Mouse (Mus musculus): ENCODE data around the gene Rufy2.

Rufy2 gene

GRCm38 (mm10) chr10:62980039-62980954, at the start of gene Rufy2:
Gene Rufy2, plus strand, starts transcription at chr10:62980223.
- in situ Hi-C loops (cut with MboI; ENCODE audit: low pct_unique_long_range_greater_than_20kb in 1 of 2, low sequenced_read_pairs in 2 of 2, unreplicated experiment in 1 of 2), result loop anchor here in 1 of 2 experiments (10.0 kb wide), 1 partner anchor 85 kb away; the partner anchor contains the start of gene Pbld1

- in situ Hi-C loops (cut with MboI; ENCODE audit: low pct_unique_long_range_greater_than_20kb in 1 of 2, low sequenced_read_pairs in 2 of 2, unreplicated experiment in 1 of 2), result no loop called here
Observed at GRCm38 (mm10) chr10:62932381-62932780, 47.6 kb upstream of the Rufy2 start.

GRCm38 (mm10) chr10:62944975-62945580, 34.9 kb upstream of the Rufy2 start:
- in situ Hi-C loops (cut with MboI; ENCODE audit: low pct_unique_long_range_greater_than_20kb in 1 of 2, low sequenced_read_pairs in 2 of 2, unreplicated experiment in 1 of 2), result no loop called here

- in situ Hi-C loops (cut with MboI; ENCODE audit: low pct_unique_long_range_greater_than_20kb in 1 of 2, low sequenced_read_pairs in 2 of 2, unreplicated experiment in 1 of 2), result no loop called here
Observed at GRCm38 (mm10) chr10:62946738-62947471, 33.1 kb upstream of the Rufy2 start, which contains the start of gene Dna2. Gene Dna2, plus strand, starts transcription at chr10:62947026.

- in situ Hi-C loops (cut with MboI; ENCODE audit: low pct_unique_long_range_greater_than_20kb in 1 of 2, low sequenced_read_pairs in 2 of 2, unreplicated experiment in 1 of 2), result no loop called here
Observed at GRCm38 (mm10) chr10:62948551-62948950, 31.5 kb upstream of the Rufy2 start.

- in situ Hi-C loops (cut with MboI; ENCODE audit: low pct_unique_long_range_greater_than_20kb in 1 of 2, low sequenced_read_pairs in 2 of 2, unreplicated experiment in 1 of 2), result no loop called here
Observed at GRCm38 (mm10) chr10:62963956-62964355, 16.1 kb upstream of the Rufy2 start.

- in situ Hi-C loops (cut with MboI; ENCODE audit: low pct_unique_long_range_greater_than_20kb in 1 of 2, low sequenced_read_pairs in 2 of 2, unreplicated experiment in 1 of 2), result no loop called here
Observed at GRCm38 (mm10) chr10:62965796-62966195, 14.2 kb upstream of the Rufy2 start.

GRCm38 (mm10) chr10:62966291-62966690, 13.7 kb upstream of the Rufy2 start:
- in situ Hi-C loops (cut with MboI; ENCODE audit: low pct_unique_long_range_greater_than_20kb in 1 of 2, low sequenced_read_pairs in 2 of 2, unreplicated experiment in 1 of 2), result no loop called here

GRCm38 (mm10) chr10:62971821-62972220, 8.2 kb upstream of the Rufy2 start:
- in situ Hi-C loops (cut with MboI; ENCODE audit: low pct_unique_long_range_greater_than_20kb in 1 of 2, low sequenced_read_pairs in 2 of 2, unreplicated experiment in 1 of 2), result no loop called here

GRCm38 (mm10) chr10:62979667-62980038, 370 bp upstream of the Rufy2 start:
- in situ Hi-C loops (cut with MboI; ENCODE audit: low pct_unique_long_range_greater_than_20kb in 1 of 2, low sequenced_read_pairs in 2 of 2, unreplicated experiment in 1 of 2), result loop anchor here in 1 of 2 experiments (10.0 kb wide), 1 partner anchor 85 kb away; the partner anchor contains the start of gene Pbld1

GRCm38 (mm10) chr10:62984072-62984471, 4.0 kb downstream of the Rufy2 start:
- in situ Hi-C loops (cut with MboI; ENCODE audit: low pct_unique_long_range_greater_than_20kb in 1 of 2, low sequenced_read_pairs in 2 of 2, unreplicated experiment in 1 of 2), result loop anchor here in 1 of 2 experiments (10.0 kb wide), 1 partner anchor 81 kb away; the partner anchor contains the start of gene Pbld1

- in situ Hi-C loops (cut with MboI; ENCODE audit: low pct_unique_long_range_greater_than_20kb in 1 of 2, low sequenced_read_pairs in 2 of 2, unreplicated experiment in 1 of 2), result loop anchor here in 1 of 2 experiments (10.0 kb wide), 1 partner anchor 80 kb away; the partner anchor contains the start of gene Pbld1
Observed at GRCm38 (mm10) chr10:62984495-62984894, 4.5 kb downstream of the Rufy2 start.

GRCm38 (mm10) chr10:62987341-62987740, 7.3 kb downstream of the Rufy2 start:
- in situ Hi-C loops (cut with MboI; ENCODE audit: low pct_unique_long_range_greater_than_20kb in 1 of 2, low sequenced_read_pairs in 2 of 2, unreplicated experiment in 1 of 2), result loop anchor here in 1 of 2 experiments (10.0 kb wide), 1 partner anchor 77 kb away; the partner anchor contains the start of gene Pbld1

- in situ Hi-C loops (cut with MboI; ENCODE audit: low pct_unique_long_range_greater_than_20kb in 1 of 2, low sequenced_read_pairs in 2 of 2, unreplicated experiment in 1 of 2), result no loop called here
Observed at GRCm38 (mm10) chr10:62990636-62991035, 10.6 kb downstream of the Rufy2 start.

GRCm38 (mm10) chr10:62993991-62994390, 14.0 kb downstream of the Rufy2 start:
- in situ Hi-C loops (cut with MboI; ENCODE audit: low pct_unique_long_range_greater_than_20kb in 1 of 2, low sequenced_read_pairs in 2 of 2, unreplicated experiment in 1 of 2), result no loop called here

- in situ Hi-C loops (cut with MboI; ENCODE audit: low pct_unique_long_range_greater_than_20kb in 1 of 2, low sequenced_read_pairs in 2 of 2, unreplicated experiment in 1 of 2), result no loop called here
Observed at GRCm38 (mm10) chr10:63000584-63000983, 20.6 kb downstream of the Rufy2 start.

- in situ Hi-C loops (cut with MboI; ENCODE audit: low pct_unique_long_range_greater_than_20kb in 1 of 2, low sequenced_read_pairs in 2 of 2, unreplicated experiment in 1 of 2), result no loop called here
Observed at GRCm38 (mm10) chr10:63003252-63003651, 23.2 kb downstream of the Rufy2 start.

- in situ Hi-C loops (cut with MboI; ENCODE audit: low pct_unique_long_range_greater_than_20kb in 1 of 2, low sequenced_read_pairs in 2 of 2, unreplicated experiment in 1 of 2), result no loop called here
Observed at GRCm38 (mm10) chr10:63004556-63004955, 24.5 kb downstream of the Rufy2 start.

GRCm38 (mm10) chr10:63008193-63008592, 28.2 kb downstream of the Rufy2 start:
- in situ Hi-C loops (cut with MboI; ENCODE audit: low pct_unique_long_range_greater_than_20kb in 1 of 2, low sequenced_read_pairs in 2 of 2, unreplicated experiment in 1 of 2), result no loop called here

Data from mouse embryonic stem cell (cell line).